Mouse (Mus musculus): ENCODE measurements at regions not wholly inside any gene's neighbourhood (a gene's known extent, or its start where the extent isn't known, plus 50 kb on each side); places are given as distances from the start of the nearest gene placed in this dataset.

DNA sequence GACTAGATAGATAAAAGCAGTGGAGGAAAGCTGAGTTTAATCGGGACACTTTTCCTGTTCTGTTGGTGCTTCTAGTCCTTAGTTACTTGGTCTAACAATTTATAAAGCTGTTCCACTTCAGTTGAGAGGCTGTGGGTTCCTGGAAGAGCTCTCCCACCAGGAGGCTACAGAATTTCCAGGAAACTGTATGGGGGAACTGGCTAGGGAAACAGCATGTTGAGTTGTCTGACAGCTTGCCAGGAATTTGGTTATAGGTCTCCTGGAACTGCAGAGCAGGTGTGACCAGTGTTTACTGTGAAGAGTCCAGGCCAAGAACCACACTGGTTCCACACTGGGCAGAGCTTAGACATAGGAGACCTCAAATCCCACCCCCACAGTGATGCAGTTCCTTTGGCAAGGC is 65.0 kb upstream of the Pik3cg start:
- DNase-seq, result no peak

DNA sequence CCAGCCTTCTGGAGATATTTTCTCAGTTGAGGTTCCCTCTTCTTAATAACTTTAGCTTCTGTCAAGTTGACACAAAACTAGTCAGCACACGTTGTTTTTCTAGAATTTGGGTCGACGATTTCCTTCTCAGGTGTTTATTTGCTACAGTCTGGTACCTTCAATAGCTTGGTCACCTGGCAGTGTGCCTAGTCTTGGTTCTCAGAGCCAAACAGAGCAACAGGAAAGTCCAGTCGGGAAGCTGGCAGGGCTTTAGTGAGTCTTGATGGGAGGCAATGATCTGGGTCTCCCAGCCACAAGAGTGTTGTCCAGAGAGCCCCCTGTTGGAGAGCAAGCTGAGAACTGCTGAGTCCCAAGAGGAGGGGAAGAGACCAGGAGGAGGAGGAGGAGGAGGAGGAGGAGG is 71.4 kb upstream of the Pik3cg start:
- no peak for DNase-seq

- no peak for DNase-seq
These were observed 71.8 kb upstream of the Pik3cg start for GRCm38 (mm10) chr12:32280309-32280708.

DNA sequence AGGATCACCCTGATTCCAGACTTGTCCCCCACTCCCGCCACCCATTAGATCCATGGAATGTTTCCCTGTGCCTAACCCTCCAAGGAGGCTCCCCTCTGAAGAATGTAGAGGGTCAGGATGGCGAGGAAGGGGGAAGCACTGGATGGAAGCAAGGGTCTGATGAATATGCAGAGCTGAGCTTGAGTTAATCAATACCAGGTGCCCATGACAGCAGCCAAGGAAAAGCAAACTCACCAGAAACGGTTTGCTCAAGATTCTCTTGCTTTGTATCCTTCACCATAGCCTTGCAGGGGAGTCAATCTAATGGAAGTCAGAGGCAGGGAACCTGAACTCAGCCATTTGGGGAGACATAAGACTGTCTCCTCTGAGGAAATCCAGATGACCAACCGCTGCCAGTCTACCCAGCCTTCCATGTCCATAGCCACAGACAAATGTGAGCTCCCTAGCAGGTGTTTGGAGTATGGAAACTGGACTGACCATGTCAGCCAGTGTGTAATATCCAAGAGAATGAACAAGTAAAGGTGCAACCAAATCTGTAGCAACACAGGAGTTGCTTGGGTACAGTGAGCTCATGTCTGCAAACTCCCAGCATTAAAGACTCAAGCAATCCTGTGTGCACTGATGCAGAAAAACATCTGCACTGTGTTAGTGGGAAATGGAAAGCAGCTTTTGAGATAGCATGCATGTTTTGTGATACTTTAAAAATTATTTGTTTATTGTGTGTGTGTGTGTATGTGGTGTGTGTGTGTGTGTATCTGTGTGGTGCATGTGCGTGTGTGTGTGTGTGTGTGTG is 74.1 kb upstream of the Pik3cg start:
- peak; percentile 18 for DNase-seq

GRCm38 (mm10) chr12:32285039-32285438 is 76.6 kb upstream of the Pik3cg start:
- DNase-seq, result no peak

DNA sequence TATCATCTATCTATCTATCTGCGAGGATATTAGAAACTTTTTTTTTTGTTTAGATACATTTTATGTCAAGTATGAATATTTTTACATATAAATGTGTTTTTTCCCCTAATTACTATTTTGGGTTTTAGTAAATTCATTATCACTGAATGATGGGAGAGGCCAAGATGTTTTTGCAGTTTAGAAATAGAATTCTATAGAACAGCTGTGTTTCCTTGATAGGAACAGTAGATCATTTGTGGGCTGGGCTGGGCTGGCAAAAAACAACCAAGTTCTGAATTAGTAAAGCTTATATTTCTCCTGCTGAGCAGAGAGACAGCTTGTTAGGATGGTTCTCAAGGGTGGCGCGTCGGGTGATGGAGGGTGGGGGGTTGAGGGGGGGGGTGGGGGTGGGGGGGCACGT is 78.2 kb upstream of the Pik3cg start:
- DNase-seq, result no peak

DNA sequence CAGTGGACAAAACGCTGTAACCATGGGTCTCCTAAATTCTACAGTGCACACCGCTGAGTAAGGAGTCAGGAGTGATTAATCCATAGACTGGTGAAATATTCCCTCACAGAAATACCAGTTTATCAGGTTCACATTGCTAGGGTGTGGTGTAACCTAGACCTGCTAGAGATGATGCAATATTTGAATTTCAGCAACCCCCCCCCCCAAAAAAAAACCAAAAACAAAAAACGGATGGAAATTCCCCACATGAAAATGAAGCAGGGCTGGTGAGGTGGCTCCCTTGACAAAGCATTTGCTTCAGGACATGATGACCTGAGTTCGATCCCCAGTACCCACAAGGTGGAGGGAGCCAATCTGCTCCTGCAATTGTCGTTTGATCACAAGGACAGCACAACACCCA is 82.7 kb upstream of the Pik3cg start:
- no peak for DNase-seq

- DNase-seq, result peak; percentile 82
These were observed 83.7 kb upstream of the Pik3cg start for GRCm38 (mm10) chr12:32291962-32292748.

DNA sequence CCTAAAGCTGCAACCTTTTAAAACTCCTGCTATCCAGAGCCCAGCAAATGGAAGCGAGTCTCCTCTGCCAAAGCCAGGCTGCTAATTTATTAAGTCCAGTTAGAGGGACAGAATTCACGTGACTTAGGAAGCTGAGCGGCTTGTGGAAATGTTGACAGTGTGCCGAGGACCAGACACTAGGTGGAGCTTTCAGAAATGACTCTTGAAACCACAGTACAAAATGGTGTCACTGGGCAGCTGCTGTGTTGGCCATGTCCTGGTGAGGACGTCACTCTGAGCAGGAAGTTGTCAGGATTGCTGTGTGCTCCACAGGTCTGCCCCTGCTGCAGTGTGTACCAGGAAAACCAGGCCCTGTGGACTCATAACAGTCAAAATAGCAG is 84.3 kb upstream of the Pik3cg start:
- peak; percentile 10 for DNase-seq

DNA sequence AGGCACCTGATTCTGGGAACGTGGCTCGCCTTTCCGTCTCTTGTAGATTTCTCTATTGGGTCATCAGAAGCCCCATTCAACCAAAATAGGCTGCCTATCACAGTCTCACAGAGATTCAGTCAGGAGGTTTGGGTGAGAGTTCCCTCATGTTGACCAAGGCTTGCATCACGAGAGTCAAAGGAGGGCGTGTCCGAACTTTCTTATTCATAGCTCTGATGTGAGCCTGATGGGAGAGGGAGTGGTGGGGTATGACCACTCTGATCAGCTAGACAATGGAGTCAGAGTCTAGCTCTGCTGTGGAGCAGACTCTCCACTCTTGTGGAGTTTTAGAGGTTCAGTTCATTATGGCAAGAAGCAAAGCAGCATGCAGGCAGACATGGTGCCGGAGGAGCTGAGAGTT is 81.1 kb upstream of the Ccdc71l start:
- no peak for DNase-seq

DNA sequence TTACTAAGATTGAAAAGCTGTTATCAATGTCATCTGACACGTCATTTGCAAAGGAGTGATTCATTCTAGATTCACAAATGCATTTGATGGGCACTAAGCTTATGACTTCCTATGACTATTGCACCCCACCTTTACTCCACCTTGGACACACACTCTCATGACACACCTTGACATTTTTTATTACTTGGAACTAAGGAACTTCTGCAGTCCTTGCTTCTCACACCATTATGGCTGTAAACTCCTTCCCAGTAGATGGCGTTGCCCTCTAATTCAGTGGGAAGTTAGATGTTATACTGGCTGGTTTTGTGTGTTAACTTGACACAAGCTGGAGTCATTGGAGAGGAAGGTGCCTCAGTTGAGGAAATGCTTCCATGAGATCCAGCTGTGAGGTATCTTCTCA is 78.8 kb upstream of the Ccdc71l start:
- DNase-seq, result no peak

- no peak for DNase-seq
These were observed 72.8 kb upstream of the Ccdc71l start for GRCm38 (mm10) chr12:32305736-32306135.

- no peak for DNase-seq
These were observed 72.2 kb upstream of the Ccdc71l start for GRCm38 (mm10) chr12:32306326-32306725.

- DNase-seq, result no peak
These were observed 71.1 kb upstream of the Ccdc71l start for GRCm38 (mm10) chr12:32307280-32308006.

DNA sequence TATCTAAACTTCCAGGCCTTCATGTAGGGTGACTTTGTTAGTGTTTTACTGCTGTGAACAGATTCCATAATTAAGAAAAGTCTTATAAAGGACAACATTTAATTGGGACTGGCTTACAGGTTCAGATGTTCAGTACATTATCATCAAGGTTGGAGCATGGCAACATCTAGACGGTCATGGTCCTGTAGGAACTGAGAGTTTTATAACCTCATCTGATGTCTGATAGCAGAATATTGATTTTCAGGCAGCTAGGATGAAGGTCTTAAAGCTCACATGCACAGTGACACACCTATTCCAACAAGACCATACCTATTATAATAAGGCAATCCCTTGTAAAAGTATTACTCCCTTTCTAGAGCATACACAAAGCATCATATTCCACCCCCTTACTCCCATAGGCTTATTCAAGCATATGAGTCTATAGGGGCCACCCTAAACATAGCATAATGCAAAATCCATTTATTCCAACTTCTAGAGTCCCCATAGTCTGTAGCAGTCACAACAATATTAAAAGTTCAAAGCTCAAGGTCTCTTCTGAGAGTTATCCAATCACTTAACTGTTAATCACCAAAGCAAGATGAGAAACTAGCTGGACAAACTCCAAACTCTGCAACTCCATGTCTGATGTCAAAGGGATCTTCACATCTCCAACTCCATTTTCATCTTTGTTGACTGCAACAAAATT is 63.3 kb upstream of the Ccdc71l start:
- no peak for DNase-seq

All from embryo, embryonic 11 days (tissue).